Mouse (Mus musculus) neural tube, embryonic 15.5 days (tissue): ENCODE results near the gene Phldb1. TPM values are rescaled to one million over a fixed set of nuclear protein-coding genes. Genes with fewer than 3 reads are reported as not detected.
"Not testable (repeated sequence)": the region's sequence is repeated elsewhere in the genome, so short reads cannot be mapped to it uniquely, and the experiment has no call there.

Experiments
- ATAC-seq: fragments of 200-750 bp; cut with Nextera tagmentation; 2 replicates; pipeline ENCODE4 v1.8.0; 2017; ENCODE audit warnings: mild to moderate bottlenecking, moderate TSS enrichment, moderate library complexity; ENCODE audit not compliant: low FRiP score
- H3K27ac ChIP-seq: fragments of 300-500 bp; sonication (generic); replicated peaks from 2 replicates; pipeline ENCODE4 v1.5.1; 2015; ENCODE audit warnings: mild to moderate bottlenecking, inconsistent platforms
- H3K27me3 ChIP-seq: fragments of 300-500 bp; sonication (generic); replicated peaks from 2 replicates; pipeline ENCODE4 v1.6.1; 2015; ENCODE audit warnings: inconsistent platforms
- H3K36me3 ChIP-seq: fragments of 300-500 bp; sonication (generic); 2 replicates; pipeline ENCODE4 v1.6.1; 2015; ENCODE audit warnings: inconsistent platforms
- H3K4me1 ChIP-seq: fragments of 300-500 bp; sonication (generic); 2 replicates; pipeline ENCODE4 v1.6.1; 2015; ENCODE audit warnings: inconsistent platforms
- H3K4me2 ChIP-seq: fragments of 300-500 bp; sonication (generic); 2 replicates; pipeline ENCODE4 v1.6.1; 2015; ENCODE audit warnings: inconsistent platforms, mild to moderate bottlenecking, moderate library complexity
- H3K4me3 ChIP-seq: fragments of 300-500 bp; sonication (generic); replicated peaks from 2 replicates; pipeline ENCODE4 v1.5.1; 2015; ENCODE audit warnings: mild to moderate bottlenecking, inconsistent platforms
- H3K9ac ChIP-seq: fragments of 300-500 bp; sonication (generic); replicated peaks from 2 replicates; pipeline ENCODE4 v1.6.1; 2015; ENCODE audit warnings: mild to moderate bottlenecking, inconsistent platforms
- H3K9me3 ChIP-seq: fragments of 300-500 bp; sonication (generic); replicated peaks from 2 replicates; pipeline ENCODE4 v1.6.1; 2016; ENCODE audit warnings: inconsistent platforms
- WGBS: fragments of 180-500 bp; shearing (Covaris S2); methylation state at CpG from one replicate; pipeline ENCODE4 v1.1.7; 2015; ENCODE audit warnings: mixed read lengths; 5-methylcytosine and 5-hydroxymethylcytosine counted together
- polyA plus RNA-seq: library from polyadenylated mRNA; unstranded; fragments of >200 nt; fragmentation: Nextera tagmentation; extraction: Ambion mirVana; gene quantifications from 2 replicates; pipeline ENCODE4 v1.2.1, GENCODE M21; 2015

Phldb1 gene
- polyA plus RNA-seq, 1 experiment from 2014 or later, result 36.1 TPM

DNA sequence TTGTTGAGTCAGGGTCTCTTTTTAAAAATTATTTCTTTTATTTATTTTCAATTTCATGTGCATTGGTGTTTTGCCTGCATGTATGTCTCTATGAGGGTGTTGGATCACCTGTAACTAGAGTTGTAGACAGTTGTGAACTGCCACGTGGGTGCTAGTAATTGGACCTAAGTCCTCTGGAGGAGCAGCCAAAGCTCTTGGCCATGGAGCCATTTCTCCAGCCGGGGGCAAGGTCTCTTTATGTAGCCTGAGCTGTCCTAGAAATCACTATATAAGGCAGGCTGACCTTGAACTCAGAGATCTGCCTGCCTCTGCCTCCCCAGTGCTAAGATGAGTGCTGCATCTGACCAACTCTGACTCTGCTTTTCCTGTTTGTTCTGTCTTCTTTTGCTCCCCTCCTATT lies 90.8 kb downstream of the Phldb1 start:
- Histone ChIP-seq H3K9me3 (no peaks in the 10 kb centered on the region), H3K27me3 (no peaks in the 10 kb centered on the region), H3K4me2 (no peak overlapping the region), H3K4me3 (no peak overlapping the region), H3K27ac (no peak overlapping the region), H3K36me3 (no peaks in the 10 kb centered on the region), H3K4me1 (no peaks in the 10 kb centered on the region), H3K9ac (no peak overlapping the region)
- no peak for ATAC-seq
- 90% methylated on average over 2 of the region's 2 CpGs for WGBS

DNA sequence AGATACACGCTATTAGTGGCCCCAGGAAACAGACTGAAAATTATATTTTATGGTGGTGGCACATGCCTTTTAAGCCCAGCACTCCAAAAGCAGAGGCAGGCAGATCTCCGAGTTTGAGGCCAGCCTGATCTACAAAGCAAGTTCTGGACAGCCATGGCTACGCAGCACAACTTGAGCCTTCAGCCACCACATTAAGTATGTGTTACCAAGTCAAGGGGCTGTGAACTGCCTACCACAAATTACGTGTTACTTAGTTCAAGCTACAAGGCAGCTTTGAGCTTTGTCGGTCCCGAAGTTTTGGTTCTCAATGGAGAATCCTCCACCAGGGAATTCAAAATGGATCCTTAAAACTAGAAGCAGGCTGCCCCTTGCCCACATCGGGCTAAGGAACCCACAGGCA lies 91.9 kb downstream of the Phldb1 start:
- H3K4me2 ChIP-seq, result no peak overlapping the region
- no peaks in the 10 kb centered on the region for H3K27me3 ChIP-seq
- H3K4me3 ChIP-seq, result no peak overlapping the region
- ATAC-seq, result no peak
- no peak overlapping the region for H3K9ac ChIP-seq
- H3K4me1 ChIP-seq, result no peaks in the 10 kb centered on the region
- H3K9me3 ChIP-seq, result no peaks in the 10 kb centered on the region
- 96% methylated on average over 7 of the region's 7 CpGs for whole genome bisulfite sequencing
- H3K27ac ChIP-seq, result no peak overlapping the region
- peaks cover 8% of the 10 kb centered on the region for H3K36me3 ChIP-seq

DNA sequence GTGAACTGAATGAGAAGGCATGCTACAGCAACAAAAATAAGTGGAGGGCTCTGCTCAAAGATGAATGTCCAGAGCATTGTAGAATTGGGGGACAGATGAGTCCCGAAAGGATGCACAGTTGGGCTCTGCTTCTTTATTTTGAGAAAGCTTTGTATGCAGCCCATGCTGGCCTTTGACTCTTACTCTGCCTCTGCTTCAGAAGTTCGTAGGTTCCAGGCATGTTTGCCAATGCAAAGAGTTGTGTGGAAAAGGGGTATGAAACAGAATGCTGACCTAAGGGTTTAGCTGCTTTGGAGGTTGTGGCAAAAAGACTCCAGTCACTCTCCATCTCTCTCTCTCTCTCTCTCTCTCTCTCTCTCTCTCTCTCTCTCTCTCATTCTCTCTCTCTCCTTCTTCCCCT lies 93.4 kb downstream of the Phldb1 start:
- H3K27ac ChIP-seq, result no peak overlapping the region
- no peak overlapping the region for H3K9ac ChIP-seq
- H3K36me3 ChIP-seq, result peaks cover 21% of the 10 kb centered on the region
- H3K4me1 ChIP-seq, result no peaks in the 10 kb centered on the region
- H3K9me3 ChIP-seq, result no peaks in the 10 kb centered on the region
- 91% methylated on average over 2 of the region's 2 CpGs for WGBS
- H3K4me2 ChIP-seq, result no peak overlapping the region
- ATAC-seq, result no peak
- no peaks in the 10 kb centered on the region for H3K27me3 ChIP-seq
- H3K4me3 ChIP-seq, result no peak overlapping the region

DNA sequence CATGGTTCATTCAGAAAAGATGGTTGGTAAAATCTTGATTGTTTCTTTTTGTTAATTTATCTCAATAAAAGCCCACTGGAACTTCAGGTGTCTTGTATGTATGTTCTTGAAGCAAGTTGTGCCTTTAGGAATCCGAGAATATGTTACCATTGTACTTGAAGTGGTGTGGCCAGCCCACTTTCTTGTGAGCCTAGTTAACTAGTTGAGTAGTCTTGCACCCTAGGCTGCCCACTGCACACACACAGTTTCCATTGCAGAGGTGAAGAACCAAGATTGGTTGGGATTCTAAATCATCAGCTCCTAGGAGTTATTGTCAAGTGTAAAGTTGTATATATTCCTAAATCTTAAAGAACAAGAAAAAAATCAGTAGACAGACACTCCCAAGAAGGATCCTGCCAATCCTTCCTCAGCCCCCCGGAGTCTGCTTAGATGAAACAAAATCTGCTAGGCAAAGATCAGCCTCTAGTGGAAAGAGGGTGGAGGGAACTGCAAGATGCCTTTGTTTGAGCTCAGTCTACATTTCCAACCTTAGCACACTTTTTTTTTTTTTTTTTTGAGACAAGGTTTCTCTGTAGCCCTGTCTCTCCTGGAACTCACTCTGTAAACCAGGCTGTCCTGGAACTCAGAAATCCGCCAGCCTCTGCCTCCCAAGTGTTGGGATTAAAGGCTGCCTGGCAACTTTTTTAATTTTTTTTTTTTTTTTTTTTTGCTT lies 94.2 kb downstream of the Phldb1 start:
- Histone ChIP-seq H3K27me3 (no peaks in the 10 kb centered on the region), H3K36me3 (peaks cover 29% of the 10 kb centered on the region), H3K4me2 (no peak overlapping the region), H3K27ac (no peak overlapping the region), H3K9ac (no peak overlapping the region), H3K4me1 (no peaks in the 10 kb centered on the region), H3K9me3 (no peaks in the 10 kb centered on the region), H3K4me3 (no peak overlapping the region)
- 96% methylated on average over 3 of the region's 3 CpGs for WGBS
- ATAC-seq, result no peak

- not testable (repeated sequence) for H3K9me3 ChIP-seq, H3K9ac ChIP-seq, H3K4me2 ChIP-seq, H3K4me3 ChIP-seq, H3K27me3 ChIP-seq, H3K27ac ChIP-seq, H3K4me1 ChIP-seq, ATAC-seq
- peaks cover 37% of the 10 kb centered on the region for H3K36me3 ChIP-seq
- 93% methylated on average over 1 of the region's 1 CpGs for WGBS
Measured at GRCm38 (mm10) chr9:44640028-44640427, 95.0 kb downstream of the Phldb1 start.

DNA sequence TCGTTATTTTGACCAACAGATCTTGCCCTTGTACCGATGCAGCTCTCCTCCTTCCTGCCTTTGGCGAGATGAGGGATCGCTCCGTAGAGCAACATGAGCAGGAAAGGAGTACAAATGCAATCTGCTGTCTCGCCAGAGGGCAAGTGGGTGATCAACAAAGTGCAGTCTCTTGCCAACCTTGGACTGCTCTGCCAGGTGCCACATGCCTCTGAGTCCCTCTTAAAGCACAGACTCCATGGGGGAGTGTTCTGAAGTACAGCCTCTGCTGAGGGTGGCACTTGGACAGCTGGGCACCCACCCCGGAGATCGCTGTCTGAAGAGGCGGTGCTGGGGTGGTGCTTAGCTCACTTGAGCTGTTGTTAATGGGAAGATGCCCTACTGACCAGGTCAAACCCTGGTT lies 96.3 kb downstream of the Phldb1 start:
- H3K9ac ChIP-seq, H3K9me3 ChIP-seq, H3K27ac ChIP-seq, ATAC-seq, H3K4me2 ChIP-seq, H3K4me3 ChIP-seq, H3K27me3 ChIP-seq, H3K4me1 ChIP-seq: not testable (repeated sequence)
- WGBS, result 95% methylated on average over 9 of the region's 9 CpGs
- peaks cover 50% of the 10 kb centered on the region for H3K36me3 ChIP-seq

GRCm38 (mm10) chr9:44637551-44638169 lies 97.3 kb downstream of the Phldb1 start:
- 70% methylated on average over 15 of the region's 15 CpGs for WGBS
- Histone ChIP-seq H3K27ac (peak overlapping the region; percentile 33; the same call in 1 of the 2 replicates), H3K4me2 (no peak overlapping the region), H3K36me3 (peaks cover 57% of the 10 kb centered on the region), H3K4me3 (no peak overlapping the region), H3K9ac (no peak overlapping the region), H3K27me3 (no peaks in the 10 kb centered on the region), H3K4me1 (no peaks in the 10 kb centered on the region), H3K9me3 (no peaks in the 10 kb centered on the region)
- no peak for ATAC-seq

Other genes starting within 250 kb of the Phldb1 start
- gene Cxcr5, start 173.3 kb downstream of the Phldb1 start, polyA plus RNA-seq, result 0.26 TPM in 1 of 2 replicates, not detected in the other
- gene Ddx6, start 130.3 kb downstream of the Phldb1 start, polyA plus RNA-seq, result 15.1 and 16.8 TPM in 2 replicates
- not detected in 2 replicates for gene Treh, start 62.0 kb downstream of the Phldb1 start, polyA plus RNA-seq
- 135 and 145 TPM in 2 replicates for gene Arcn1, start 32.6 kb upstream of the Phldb1 start, polyA plus RNA-seq
- 133 and 136 TPM in 2 replicates for gene Ift46, start 32.7 kb upstream of the Phldb1 start, polyA plus RNA-seq
- 25.8 and 28.9 TPM in 2 replicates for gene Tmem25, start 64.1 kb upstream of the Phldb1 start, polyA plus RNA-seq
- 0.22 and 0.77 TPM in 2 replicates for gene Ttc36, start 67.9 kb upstream of the Phldb1 start, polyA plus RNA-seq
- gene Kmt2a, start 146.1 kb upstream of the Phldb1 start, polyA plus RNA-seq, result 20.3 and 23.3 TPM in 2 replicates
- gene Atp5l, start 185.5 kb upstream of the Phldb1 start, polyA plus RNA-seq, result 830 and 890 TPM in 2 replicates
- gene Ube4a, start 230.4 kb upstream of the Phldb1 start, polyA plus RNA-seq, result 31.8 and 34.2 TPM in 2 replicates
- gene Cd3g, start 245.2 kb upstream of the Phldb1 start, polyA plus RNA-seq, result 114 TPM in 1 of 2 replicates, not detected in the other
- 31.2 TPM in 1 of 2 replicates, not detected in the other for gene Cd3d, start 246.6 kb upstream of the Phldb1 start, polyA plus RNA-seq